Mouse (Mus musculus): ENCODE measurements around the gene Cops3.

GRCm38 (mm10) chr11:59811211-59811610 is 28.4 kb downstream of the Cops3 start:
- TF ChIP-seq POLR2A (IDR thresholded peaks at IDR 0.05; ENCODE audit: borderline replicate concordance, control insufficient read depth, low read depth, low read length) (no peak), CTCF (IDR thresholded peaks at IDR 0.05; ENCODE audit: control insufficient read depth, insufficient read depth, low read length) (no peak)

All from bone marrow, adult 2 months (tissue).